Mouse (Mus musculus) cerebellum, adult 2 months (tissue): ENCODE measurements around the gene Olfr1341. TPM values are rescaled to one million over a fixed set of nuclear protein-coding genes. Genes with fewer than 3 reads are reported as not detected.

ENCODE experiments used
- DNase-seq, 2 experiments: peaks; one replicate each; pipeline ENCODE4 v3.0.0; 2021
- H3K27ac ChIP-seq: fragments of 200-500 bp; 2 replicates; pipeline ENCODE4 v1.5.1; 2012; ENCODE audit warnings: low read length, control low read depth, inconsistent platforms; ENCODE audit not compliant: insufficient read depth
- H3K27me3 ChIP-seq: fragments of 200-500 bp; 2 replicates; pipeline ENCODE4 v1.6.1; 2012; ENCODE audit warnings: inconsistent platforms, mild to moderate bottlenecking, low read length, moderate library complexity; ENCODE audit not compliant: control insufficient read depth, insufficient read depth
- H3K4me1 ChIP-seq: fragments of 200-500 bp; 2 replicates; pipeline ENCODE4 v1.6.1; 2011; ENCODE audit warnings: low read length; ENCODE audit not compliant: control insufficient read depth, insufficient read depth
- H3K4me3 ChIP-seq: fragments of 200-500 bp; replicated peaks from 2 replicates; pipeline ENCODE3; 2011; ENCODE audit warnings: mild to moderate bottlenecking, low read depth, low read length, control low read depth; ENCODE audit not compliant: insufficient read depth
- CTCF ChIP-seq: fragments of 200-500 bp; IDR thresholded peaks from 2 replicates; pipeline ENCODE4 v1.5.1; 2011; ENCODE audit warnings: low read depth, mild to moderate bottlenecking, control low read depth, low read length, moderate library complexity, borderline replicate concordance; ENCODE audit not compliant: insufficient read depth
- POLR2A ChIP-seq: fragments of 200-500 bp; IDR thresholded peaks from 2 replicates; pipeline ENCODE4 v1.6.1; 2011; ENCODE audit warnings: low read length, control low read depth, borderline replicate concordance; ENCODE audit not compliant: insufficient read depth
- WGBS: fragments of 180-500 bp; shearing (Covaris S2); methylation state at CpG from one replicate; pipeline ENCODE4 v1.1.7; 2018; 5-methylcytosine and 5-hydroxymethylcytosine counted together
- polyA plus RNA-seq: library from polyadenylated mRNA; depleted of rRNA; stranded (reverse); fragments of >200 nt; gene quantifications from 2 replicates; pipeline ENCODE4 v1.2.3, GENCODE M21; 2012; rRNA removed

The Olfr1341 gene
- not detected in 2 replicates for polyA plus RNA-seq

DNA sequence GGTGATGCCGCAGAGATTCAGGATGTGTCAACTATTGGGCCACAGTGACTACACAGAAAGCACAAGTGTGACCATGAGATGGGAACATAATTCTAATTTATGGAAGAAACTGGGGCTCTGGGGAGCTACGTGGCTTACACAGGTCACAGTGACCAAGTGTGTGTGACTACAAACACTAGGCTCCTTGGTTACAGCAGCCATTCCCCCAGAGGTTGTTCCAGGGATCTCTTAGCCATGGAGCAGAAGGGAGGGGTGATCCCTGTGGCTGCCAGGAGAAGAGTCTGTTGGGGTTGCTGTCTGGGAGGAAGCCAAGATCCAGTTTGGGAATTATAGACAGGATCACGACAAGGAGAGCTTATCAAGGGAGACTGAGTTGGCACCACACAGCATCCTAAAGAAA is at the start of gene Olfr1341:
Olfr1341 (plus strand) TSS at position 301 of the 400 bp plus-strand sequence.
- WGBS: 57% methylated on average over 3 of the region's 3 CpGs
- Histone ChIP-seq H3K4me1 (no peaks in the 10 kb centered on the region), H3K4me3 (no peak within 1 kb of the TSS), H3K27me3 (no peaks in the 10 kb centered on the region), H3K27ac (no peak within 1 kb of the TSS)
- DNase-seq: no peak
- TF ChIP-seq CTCF: no peak

- no peaks in the 10 kb centered on the region for H3K4me1 ChIP-seq
- no peak within 1 kb of the TSS for H3K27ac ChIP-seq
- no peak within 1 kb of the TSS for H3K4me3 ChIP-seq
- TF ChIP-seq CTCF (no peak), POLR2A (no peak)
- H3K27me3 ChIP-seq: no peaks in the 10 kb centered on the region
- DNase-seq: no peak
Measured at GRCm38 (mm10) chr4:118658652-118659051, 44.7 kb upstream of the Olfr1341 start, which contains the start of gene Olfr62. Gene Olfr62 (plus strand): TSS chr4:118658952.

DNA sequence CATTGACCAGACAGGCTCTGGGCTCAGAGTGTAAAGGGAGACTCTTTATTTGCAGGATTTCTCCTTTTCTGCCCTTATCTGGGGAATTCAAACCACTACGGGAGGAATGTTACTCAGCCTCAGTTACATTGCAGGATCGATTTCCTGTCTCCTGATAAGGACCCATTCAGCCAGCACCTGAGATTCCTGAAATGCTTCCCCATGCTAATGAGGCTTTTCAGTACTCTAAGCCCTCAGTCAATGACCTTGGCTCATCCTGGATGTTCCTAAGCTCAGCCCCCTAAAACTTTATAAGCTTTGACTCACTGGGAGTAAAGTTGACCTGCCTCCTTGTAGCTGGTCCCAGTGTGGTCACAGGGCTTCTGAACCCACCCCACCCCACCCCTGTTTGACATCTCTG is 16.2 kb upstream of the Olfr1341 start:
- TF ChIP-seq POLR2A (no peak), CTCF (no peak)
- no peak overlapping the region for H3K27ac ChIP-seq
- H3K4me3 ChIP-seq: no peak overlapping the region
- H3K4me1 ChIP-seq: no peaks in the 10 kb centered on the region
- no peaks in the 10 kb centered on the region for H3K27me3 ChIP-seq
- DNase-seq: no peak
- 79% methylated on average over 2 of the region's 2 CpGs for WGBS

DNA sequence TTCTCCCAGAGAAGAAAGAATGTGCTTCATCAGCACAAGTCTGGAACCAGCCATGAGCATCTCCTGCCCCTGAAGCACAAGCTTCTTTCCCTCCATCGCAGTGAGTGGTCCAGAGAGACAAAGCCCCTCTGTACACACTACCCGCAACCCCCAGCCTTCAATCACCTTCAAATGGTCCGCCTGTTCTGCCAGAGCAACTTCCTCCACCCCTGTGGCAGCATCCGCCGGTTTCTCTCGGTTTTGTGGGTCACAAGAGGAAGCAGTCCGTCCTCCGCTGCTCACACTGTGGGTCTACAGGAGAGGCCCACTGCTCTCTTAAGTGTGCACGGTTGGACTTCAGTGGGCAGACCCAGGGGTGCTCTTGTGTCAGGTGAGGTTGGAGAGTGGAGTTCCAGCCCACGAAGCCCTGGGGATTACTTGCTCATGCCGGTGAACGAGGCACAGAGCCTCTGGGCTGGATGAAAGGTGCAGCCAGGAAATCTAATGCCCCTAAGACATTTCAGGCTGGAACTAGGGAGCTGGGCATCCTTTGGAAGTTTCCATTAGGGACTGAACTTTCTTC is 10.8 kb upstream of the Olfr1341 start, which contains the start of gene Olfr1342:
Olfr1342 (minus strand) TSS at position 345 of the 562 bp plus-strand sequence.
- WGBS: 39% methylated on average over 12 of the region's 12 CpGs
- Histone ChIP-seq H3K4me3 (no peak within 1 kb of the TSS), H3K27ac (no peak within 1 kb of the TSS), H3K4me1 (no peaks in the 10 kb centered on the region), H3K27me3 (no peaks in the 10 kb centered on the region)
- DNase-seq: no peak
- TF ChIP-seq CTCF (no peak), POLR2A (no peak)

DNA sequence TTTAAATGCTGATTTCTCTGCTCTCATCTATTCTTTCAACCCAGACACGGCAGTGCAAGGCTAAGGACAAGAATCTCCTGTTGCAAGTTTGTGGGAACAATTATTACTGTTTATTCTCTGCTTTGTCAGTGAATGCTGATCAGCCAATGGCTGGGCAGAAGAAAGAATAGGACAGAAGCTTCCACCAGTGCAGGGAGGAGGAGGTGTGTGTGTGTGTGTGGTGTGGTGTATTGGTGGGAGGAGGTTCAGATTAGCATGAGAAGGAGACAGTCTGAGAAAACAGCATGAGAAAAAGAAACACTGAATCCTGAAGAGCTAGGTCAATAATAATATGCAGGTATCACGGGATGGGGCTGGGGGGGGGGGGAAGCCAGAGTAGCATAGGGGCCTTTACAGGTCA is 9.5 kb upstream of the Olfr1341 start:
- Histone ChIP-seq H3K4me3 (no peak overlapping the region), H3K4me1 (no peaks in the 10 kb centered on the region), H3K27ac (no peak overlapping the region), H3K27me3 (no peaks in the 10 kb centered on the region)
- no peak for TF ChIP-seq POLR2A
- TF ChIP-seq CTCF: no peak
- WGBS: 53% methylated on average over 2 of the region's 2 CpGs
- DNase-seq: no peak

DNA sequence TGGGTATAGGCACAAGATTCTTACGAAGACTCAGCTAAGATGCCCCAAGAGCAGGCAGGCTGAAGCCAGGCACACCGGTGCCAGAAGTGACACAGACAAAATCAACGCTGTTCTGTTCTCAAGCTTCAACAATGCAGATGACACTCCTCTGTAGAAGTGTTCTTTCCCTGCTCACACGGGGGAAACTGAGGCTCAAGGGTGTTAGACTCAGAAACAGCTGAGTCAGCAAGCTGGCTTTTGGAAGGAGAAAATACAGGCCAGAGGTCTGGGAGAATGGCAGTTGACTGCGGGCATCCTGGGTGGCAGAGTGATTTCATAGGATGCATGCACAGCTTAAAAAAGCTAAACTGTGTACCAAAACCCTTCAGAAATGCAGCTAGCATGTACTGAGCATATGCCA is 4.8 kb downstream of the Olfr1341 start:
- Histone ChIP-seq H3K27ac (no peak overlapping the region), H3K4me3 (no peak overlapping the region), H3K4me1 (no peaks in the 10 kb centered on the region), H3K27me3 (no peaks in the 10 kb centered on the region)
- WGBS: 80% methylated on average over 5 of the region's 5 CpGs
- DNase-seq: no peak
- TF ChIP-seq POLR2A: no peak
- TF ChIP-seq CTCF: no peak

- Histone ChIP-seq H3K27me3 (no peaks in the 10 kb centered on the region), H3K4me1 (no peaks in the 10 kb centered on the region), H3K4me3 (no peak overlapping the region), H3K27ac (no peak overlapping the region)
- no peak for TF ChIP-seq CTCF
- TF ChIP-seq POLR2A: no peak
- 21% methylated on average over 1 of the region's 1 CpGs for WGBS
- no peak for DNase-seq
Measured at GRCm38 (mm10) chr4:118711656-118712055, 8.3 kb downstream of the Olfr1341 start.

- Histone ChIP-seq H3K4me1 (no peaks in the 10 kb centered on the region), H3K27me3 (no peaks in the 10 kb centered on the region), H3K4me3 (no peak within 1 kb of the TSS), H3K27ac (no peak within 1 kb of the TSS)
- no peak for TF ChIP-seq CTCF
- no peak for TF ChIP-seq POLR2A
- DNase-seq: no peak
Measured at GRCm38 (mm10) chr4:118719838-118720237, 16.5 kb downstream of the Olfr1341 start, which contains the start of gene Olfr1340. Gene Olfr1340 (plus strand): TSS chr4:118720138.
